Mouse (Mus musculus): ENCODE data around the gene Snrpd2.

The Snrpd2 gene

GRCm38 (mm10) chr7:19149626-19150025 lies at the start of gene Snrpd2:
Snrpd2 (plus strand) TSS chr7:19149722.
- DNase-seq (ENCODE audit: low read depth, low spot score): peak; percentile 96

- DNase-seq (ENCODE audit: low read depth, low spot score): no peak
Observed at GRCm38 (mm10) chr7:19100290-19100689, 49.2 kb upstream of the Snrpd2 start.

GRCm38 (mm10) chr7:19103741-19104140 lies 45.8 kb upstream of the Snrpd2 start:
- no peak for DNase-seq (ENCODE audit: low read depth, low spot score)

- DNase-seq (ENCODE audit: low read depth, low spot score): no peak
Observed at GRCm38 (mm10) chr7:19104486-19104885, 45.0 kb upstream of the Snrpd2 start.

GRCm38 (mm10) chr7:19107436-19107835 lies 42.1 kb upstream of the Snrpd2 start:
- no peak for DNase-seq (ENCODE audit: low read depth, low spot score)

GRCm38 (mm10) chr7:19109565-19109964 lies 40.0 kb upstream of the Snrpd2 start:
- no peak for DNase-seq (ENCODE audit: low read depth, low spot score)

GRCm38 (mm10) chr7:19118028-19118771 lies 31.3 kb upstream of the Snrpd2 start, which contains the start of gene Gm4969:
Gm4969 (minus strand) TSS chr7:19118368.
- no peak for DNase-seq (ENCODE audit: low read depth, low spot score)

- DNase-seq (ENCODE audit: low read depth, low spot score): no peak
Observed at GRCm38 (mm10) chr7:19119083-19119482, 30.4 kb upstream of the Snrpd2 start.

GRCm38 (mm10) chr7:19119631-19120429 lies 29.7 kb upstream of the Snrpd2 start, which contains the start of gene Fbxo46:
Fbxo46 (plus strand) TSS chr7:19119859.
- peak; percentile 91 for DNase-seq (ENCODE audit: low read depth, low spot score)

GRCm38 (mm10) chr7:19121686-19122085 lies 27.8 kb upstream of the Snrpd2 start:
- no peak for DNase-seq (ENCODE audit: low read depth, low spot score)

GRCm38 (mm10) chr7:19124713-19125112 lies 24.8 kb upstream of the Snrpd2 start:
- no peak for DNase-seq (ENCODE audit: low read depth, low spot score)

GRCm38 (mm10) chr7:19127744-19128143 lies 21.8 kb upstream of the Snrpd2 start:
- no peak for DNase-seq (ENCODE audit: low read depth, low spot score)

GRCm38 (mm10) chr7:19129396-19129795 lies 20.1 kb upstream of the Snrpd2 start:
- DNase-seq (ENCODE audit: low read depth, low spot score): no peak

GRCm38 (mm10) chr7:19130657-19131056 lies 18.9 kb upstream of the Snrpd2 start:
- no peak for DNase-seq (ENCODE audit: low read depth, low spot score)

GRCm38 (mm10) chr7:19131324-19131848 lies 18.1 kb upstream of the Snrpd2 start:
- DNase-seq (ENCODE audit: low read depth, low spot score): peak; percentile 60

- DNase-seq (ENCODE audit: low read depth, low spot score): no peak
Observed at GRCm38 (mm10) chr7:19136168-19136567, 13.4 kb upstream of the Snrpd2 start.

- DNase-seq (ENCODE audit: low read depth, low spot score): no peak
Observed at GRCm38 (mm10) chr7:19136673-19137334, 12.7 kb upstream of the Snrpd2 start.

- DNase-seq (ENCODE audit: low read depth, low spot score): no peak
Observed at GRCm38 (mm10) chr7:19137380-19137779, 12.1 kb upstream of the Snrpd2 start.

GRCm38 (mm10) chr7:19146793-19147192 lies 2.7 kb upstream of the Snrpd2 start:
- no peak for DNase-seq (ENCODE audit: low read depth, low spot score)

GRCm38 (mm10) chr7:19147497-19148045 lies 2.0 kb upstream of the Snrpd2 start:
- DNase-seq (ENCODE audit: low read depth, low spot score): no peak

- no peak for DNase-seq (ENCODE audit: low read depth, low spot score)
Observed at GRCm38 (mm10) chr7:19148180-19148874, 1.2 kb upstream of the Snrpd2 start.
